Mouse (Mus musculus): ENCODE results near the gene Sp7.

The Sp7 gene

DNA sequence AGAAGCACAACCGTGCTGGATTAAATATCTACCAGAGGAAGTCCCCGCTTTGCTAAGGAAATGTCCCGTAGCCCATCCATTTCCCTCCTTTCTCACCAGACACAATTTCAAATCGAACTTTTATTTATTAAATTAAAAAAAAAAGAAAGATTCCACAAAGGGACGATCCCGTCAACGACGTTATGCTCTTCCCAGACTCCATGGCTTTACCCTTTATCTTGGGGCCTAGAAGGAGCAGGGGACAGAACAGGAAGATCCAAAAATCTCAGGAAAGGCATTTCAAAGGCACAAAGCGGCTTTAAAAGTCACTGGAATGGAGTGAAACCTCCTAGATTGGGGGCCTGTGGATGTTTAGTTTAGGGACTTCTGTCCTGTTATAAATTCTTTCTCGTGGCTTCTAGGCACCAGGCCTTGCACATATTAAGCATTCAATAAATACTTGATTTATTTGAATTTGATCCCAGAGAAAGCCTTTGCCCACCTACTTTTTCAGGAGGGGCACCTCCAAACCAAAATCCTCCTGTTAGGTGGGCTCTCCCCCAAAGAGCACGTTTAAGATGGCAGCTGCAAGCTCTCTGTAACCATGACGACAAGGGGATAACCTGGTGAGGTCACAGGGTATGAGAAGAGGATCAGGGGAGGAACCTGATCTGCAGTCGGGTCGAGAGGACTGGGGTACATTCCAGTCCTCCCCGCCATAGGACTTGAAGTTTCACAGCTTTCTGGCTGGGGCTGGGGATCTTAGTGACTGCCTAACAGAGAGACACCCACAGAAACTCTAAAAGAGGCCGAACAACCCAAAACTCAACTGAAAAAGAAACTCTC, 10.3 kb downstream of the Sp7 start:
- H3K36me3 ChIP-seq (ENCODE audit: insufficient read depth, low read length): no peaks in the 10 kb centered on the region
- H3K4me1 ChIP-seq (replicated peaks; ENCODE audit: low read depth, low read length): peaks cover 39% of the 10 kb centered on the region
- no peaks in the 10 kb centered on the region for H3K9me3 ChIP-seq (ENCODE audit: low read length)
- peaks cover 70% of the 10 kb centered on the region for H3K27me3 ChIP-seq (ENCODE audit: insufficient read depth, low read length)
- TF ChIP-seq POU5F1 (IDR thresholded peaks at IDR 0.05; ENCODE audit: borderline replicate concordance, low read length) (no peak), CTCF (conservative IDR thresholded peaks at IDR 0.05; ENCODE audit: low read length) (no peak), NANOG (IDR thresholded peaks at IDR 0.05; ENCODE audit: borderline replicate concordance, low read length) (no peak)
- peak overlapping the region; percentile 83 for H3K4me3 ChIP-seq (replicated peaks; ENCODE audit: low read length)

DNA sequence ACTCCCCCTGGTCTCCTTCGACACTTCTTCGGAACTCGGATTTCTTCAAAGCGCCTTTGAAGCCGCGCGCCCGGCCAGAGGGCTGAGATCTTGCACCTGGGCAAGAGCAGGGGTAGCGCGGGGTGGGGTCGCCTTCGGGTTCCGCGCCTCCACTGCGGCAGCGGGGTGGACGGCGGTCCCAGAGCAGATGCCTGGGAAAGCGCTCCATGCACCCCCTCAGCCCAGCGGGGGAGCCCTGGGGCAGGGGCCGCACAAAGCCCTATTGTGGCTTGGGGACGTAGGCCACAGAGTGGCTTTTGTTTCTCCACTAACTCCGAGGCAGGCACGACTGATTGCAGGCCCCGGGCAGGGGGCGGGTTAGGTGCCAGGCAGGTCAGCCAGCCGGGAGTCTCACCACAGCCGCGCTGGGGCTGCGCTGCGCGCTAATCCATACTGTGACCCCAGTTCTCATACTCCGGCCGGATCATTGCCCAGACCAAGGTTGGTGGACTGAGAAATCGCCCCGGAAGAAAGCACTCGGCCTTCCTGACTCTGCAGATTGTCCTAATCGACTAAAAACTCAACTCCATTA, 11.0 kb downstream of the Sp7 start:
- TF ChIP-seq NANOG (IDR thresholded peaks at IDR 0.05; ENCODE audit: borderline replicate concordance, low read length) (no peak), CTCF (conservative IDR thresholded peaks at IDR 0.05; ENCODE audit: low read length) (no peak), POU5F1 (IDR thresholded peaks at IDR 0.05; ENCODE audit: borderline replicate concordance, low read length) (no peak)
- Histone ChIP-seq H3K9me3 (ENCODE audit: low read length) (no peaks in the 10 kb centered on the region), H3K36me3 (ENCODE audit: insufficient read depth, low read length) (no peaks in the 10 kb centered on the region), H3K4me1 (replicated peaks; ENCODE audit: low read depth, low read length) (peaks cover 44% of the 10 kb centered on the region), H3K27me3 (ENCODE audit: insufficient read depth, low read length) (peaks cover 65% of the 10 kb centered on the region), H3K4me3 (replicated peaks; ENCODE audit: low read length) (peak overlapping the region; percentile 83)

DNA sequence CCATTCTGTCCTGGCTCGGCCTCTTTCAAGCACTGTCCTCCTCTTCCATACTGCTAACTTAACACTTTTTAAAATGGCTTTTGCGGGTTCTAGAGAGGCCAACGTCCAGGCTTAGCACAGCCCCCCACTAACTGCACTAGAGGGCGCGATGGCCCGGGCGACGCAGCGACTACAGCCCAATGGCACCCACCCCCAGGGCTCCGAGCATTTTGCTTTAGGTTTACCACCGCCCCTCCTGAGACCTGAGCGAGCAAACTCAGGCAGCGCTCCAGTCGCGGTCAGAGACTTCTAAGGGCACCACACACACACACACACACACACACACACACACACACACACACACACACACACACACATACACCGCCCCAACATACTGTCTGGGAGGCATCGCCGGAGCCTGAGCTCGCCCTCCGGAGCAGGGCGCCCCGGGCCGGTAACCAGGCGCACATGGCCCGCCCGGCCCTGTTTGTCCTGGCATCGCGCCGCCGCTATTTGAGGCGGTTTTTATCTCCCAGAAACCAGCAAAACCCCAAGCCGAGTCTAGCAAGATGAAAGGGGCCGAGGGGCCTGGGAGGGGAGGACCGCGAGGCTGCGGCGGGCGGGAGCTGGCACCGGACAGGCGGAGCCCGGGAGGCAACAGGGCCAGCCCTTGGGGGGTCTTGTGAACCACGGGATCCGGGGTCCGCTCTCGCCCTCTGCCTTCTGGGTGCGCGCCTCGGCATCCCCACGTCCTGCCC, 11.7 kb downstream of the Sp7 start:
- peaks cover 61% of the 10 kb centered on the region for H3K27me3 ChIP-seq (ENCODE audit: insufficient read depth, low read length)
- no peaks in the 10 kb centered on the region for H3K36me3 ChIP-seq (ENCODE audit: insufficient read depth, low read length)
- H3K4me3 ChIP-seq (replicated peaks; ENCODE audit: low read length): peak overlapping the region; percentile 83
- H3K9me3 ChIP-seq (ENCODE audit: low read length): no peaks in the 10 kb centered on the region
- H3K4me1 ChIP-seq (replicated peaks; ENCODE audit: low read depth, low read length): peaks cover 46% of the 10 kb centered on the region
- TF ChIP-seq POU5F1 (IDR thresholded peaks at IDR 0.05; ENCODE audit: borderline replicate concordance, low read length) (no peak), CTCF (conservative IDR thresholded peaks at IDR 0.05; ENCODE audit: low read length) (no peak), NANOG (IDR thresholded peaks at IDR 0.05; ENCODE audit: borderline replicate concordance, low read length) (no peak)

DNA sequence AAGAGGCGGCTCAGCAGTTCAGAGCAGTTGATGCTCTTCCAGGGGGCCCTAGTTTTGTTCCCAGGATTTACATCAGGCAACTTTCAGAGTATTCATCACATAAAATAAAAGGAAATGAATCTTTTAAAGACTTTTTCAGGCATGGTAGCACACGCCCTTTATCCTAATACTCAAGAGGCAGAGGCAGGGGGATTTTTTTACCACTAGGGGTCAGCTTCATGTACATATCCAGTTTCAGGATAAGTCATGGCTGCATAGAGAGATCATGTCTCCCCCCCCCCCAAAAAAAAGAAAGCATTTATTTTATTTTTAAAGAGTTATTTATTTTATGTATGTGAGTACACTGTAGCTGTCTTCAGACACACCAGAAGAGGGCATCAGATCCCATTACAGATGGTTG, 13.0 kb downstream of the Sp7 start:
- Histone ChIP-seq H3K4me3 (replicated peaks; ENCODE audit: low read length) (no peak overlapping the region), H3K4me1 (replicated peaks; ENCODE audit: low read depth, low read length) (peaks cover 47% of the 10 kb centered on the region), H3K9me3 (ENCODE audit: low read length) (no peaks in the 10 kb centered on the region), H3K36me3 (ENCODE audit: insufficient read depth, low read length) (peaks cover under 1% of the 10 kb centered on the region), H3K27me3 (ENCODE audit: insufficient read depth, low read length) (peaks cover 48% of the 10 kb centered on the region)
- TF ChIP-seq POU5F1 (IDR thresholded peaks at IDR 0.05; ENCODE audit: borderline replicate concordance, low read length): no peak
- peak; percentile 31 for TF ChIP-seq CTCF (conservative IDR thresholded peaks at IDR 0.05; ENCODE audit: low read length)
- no peak for TF ChIP-seq NANOG (IDR thresholded peaks at IDR 0.05; ENCODE audit: borderline replicate concordance, low read length)

DNA sequence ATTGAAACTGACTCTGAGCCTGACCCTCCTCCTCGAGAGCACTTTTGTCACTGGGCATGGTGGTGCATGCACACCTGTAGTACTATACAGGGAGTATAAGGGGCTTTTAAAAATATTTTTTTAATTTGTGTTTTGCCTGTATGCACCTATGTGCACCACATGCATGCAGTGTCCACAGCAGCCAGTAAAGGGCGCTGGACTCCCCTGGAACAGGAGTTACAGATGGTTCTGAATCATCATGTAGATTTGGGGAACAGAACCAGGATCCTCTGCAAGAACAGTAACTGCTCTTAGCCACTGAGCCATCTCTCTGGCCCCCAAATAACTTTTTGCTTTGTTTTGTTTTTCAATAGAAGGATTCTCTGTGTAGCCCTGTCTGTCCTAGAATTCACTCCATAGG, 14.8 kb downstream of the Sp7 start:
- no peaks in the 10 kb centered on the region for H3K9me3 ChIP-seq (ENCODE audit: low read length)
- peaks cover 15% of the 10 kb centered on the region for H3K36me3 ChIP-seq (ENCODE audit: insufficient read depth, low read length)
- TF ChIP-seq POU5F1 (IDR thresholded peaks at IDR 0.05; ENCODE audit: borderline replicate concordance, low read length) (no peak), CTCF (conservative IDR thresholded peaks at IDR 0.05; ENCODE audit: low read length) (peak; percentile 17; the same call in 1 of the 2 replicates)
- H3K4me1 ChIP-seq (replicated peaks; ENCODE audit: low read depth, low read length): peaks cover 40% of the 10 kb centered on the region
- no peak overlapping the region for H3K4me3 ChIP-seq (replicated peaks; ENCODE audit: low read length)
- peaks cover 30% of the 10 kb centered on the region for H3K27me3 ChIP-seq (ENCODE audit: insufficient read depth, low read length)

DNA sequence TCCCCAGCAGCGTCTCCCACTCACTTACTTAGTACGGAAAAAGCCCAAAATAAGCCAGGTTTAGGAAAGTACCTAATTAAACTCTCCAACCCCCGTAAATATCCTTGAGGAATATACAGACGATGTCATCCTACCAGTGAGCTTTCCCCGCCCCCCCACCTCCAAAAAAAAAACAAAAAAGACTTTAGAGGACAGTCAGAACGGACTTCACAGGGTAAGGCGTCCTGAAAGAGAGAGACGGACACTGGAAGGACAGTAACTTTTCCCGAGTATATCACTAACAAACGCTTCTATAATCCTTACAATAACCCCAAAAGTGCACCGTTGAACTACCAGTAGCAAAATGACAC, 16.1 kb downstream of the Sp7 start:
- peaks cover 40% of the 10 kb centered on the region for H3K4me1 ChIP-seq (replicated peaks; ENCODE audit: low read depth, low read length)
- peaks cover 27% of the 10 kb centered on the region for H3K36me3 ChIP-seq (ENCODE audit: insufficient read depth, low read length)
- no peaks in the 10 kb centered on the region for H3K9me3 ChIP-seq (ENCODE audit: low read length)
- peaks cover 17% of the 10 kb centered on the region for H3K27me3 ChIP-seq (ENCODE audit: insufficient read depth, low read length)
- no peak for TF ChIP-seq NANOG (IDR thresholded peaks at IDR 0.05; ENCODE audit: borderline replicate concordance, low read length)
- TF ChIP-seq CTCF (conservative IDR thresholded peaks at IDR 0.05; ENCODE audit: low read length): no peak
- no peak for TF ChIP-seq POU5F1 (IDR thresholded peaks at IDR 0.05; ENCODE audit: borderline replicate concordance, low read length)
- peak overlapping the region; percentile 98 for H3K4me3 ChIP-seq (replicated peaks; ENCODE audit: low read length)

DNA sequence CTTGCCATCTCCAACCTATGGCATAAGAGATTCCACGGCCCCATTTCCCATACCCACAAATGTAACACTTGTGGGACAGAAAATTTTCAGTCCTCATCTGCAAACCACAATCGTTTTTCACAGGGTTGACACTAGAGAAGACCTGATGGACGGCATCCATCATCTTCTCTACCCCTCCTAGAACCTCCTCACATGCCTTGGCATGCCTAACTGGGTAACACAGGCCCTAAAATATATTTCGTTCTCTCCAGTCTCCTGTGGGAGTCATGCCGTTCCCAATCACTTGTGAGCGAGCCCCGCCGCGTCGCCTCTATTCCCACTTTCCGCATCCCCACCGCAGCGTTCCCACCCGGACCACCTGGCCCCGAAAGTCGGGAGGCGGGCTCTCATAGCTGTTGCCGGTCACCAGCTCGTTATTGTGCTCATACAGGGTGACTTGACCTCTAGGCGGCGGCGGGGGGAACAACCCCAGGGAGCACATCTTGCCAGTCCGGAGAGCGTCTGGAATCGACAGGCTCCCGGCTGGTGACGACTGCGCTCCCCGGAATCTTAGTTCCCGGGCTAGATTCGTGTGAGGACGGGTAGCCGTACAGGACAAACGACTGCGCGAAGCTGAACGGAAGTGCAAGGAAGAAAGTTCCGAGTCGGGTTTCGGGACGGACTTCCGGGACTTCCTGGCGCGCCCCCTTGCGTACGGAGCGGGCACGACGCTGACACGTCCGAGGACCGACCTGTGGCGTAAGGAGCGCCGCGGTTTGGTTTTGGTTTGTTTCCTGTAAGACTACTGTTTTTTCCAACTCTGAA, 16.6 kb downstream of the Sp7 start, which contains the start of gene Aaas:
TSS of gene Aaas (minus strand) at position 634 of the 804 bp plus-strand sequence.
- Histone ChIP-seq H3K4me3 (replicated peaks; ENCODE audit: low read length) (peak within 1 kb of the TSS; percentile 98), H3K4me1 (replicated peaks; ENCODE audit: low read depth, low read length) (peaks cover 46% of the 10 kb centered on the region), H3K36me3 (ENCODE audit: insufficient read depth, low read length) (peaks cover 33% of the 10 kb centered on the region), H3K9me3 (ENCODE audit: low read length) (no peaks in the 10 kb centered on the region), H3K27me3 (ENCODE audit: insufficient read depth, low read length) (peaks cover 12% of the 10 kb centered on the region)
- TF ChIP-seq NANOG (IDR thresholded peaks at IDR 0.05; ENCODE audit: borderline replicate concordance, low read length): no peak
- TF ChIP-seq CTCF (conservative IDR thresholded peaks at IDR 0.05; ENCODE audit: low read length): peak; percentile 59

DNA sequence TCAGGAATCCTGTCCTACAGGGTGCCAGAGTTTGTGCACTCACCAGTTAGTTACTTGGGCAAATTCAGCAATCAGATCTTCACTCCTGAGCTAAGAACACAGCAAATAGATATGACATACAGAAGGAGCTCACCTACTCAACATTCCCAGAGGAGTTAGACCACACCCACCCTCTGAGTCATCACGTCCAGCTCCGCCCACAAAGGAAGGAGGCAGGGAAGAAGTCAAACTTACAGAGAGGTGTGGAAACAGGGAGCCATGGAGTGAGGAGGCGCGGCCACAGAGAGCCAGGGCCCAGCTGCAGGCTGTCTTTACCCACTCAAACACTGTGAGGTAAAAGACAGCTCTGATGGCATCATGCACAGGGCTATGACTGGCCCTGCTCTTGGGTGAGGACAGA, 20.5 kb downstream of the Sp7 start:
- TF ChIP-seq CTCF (conservative IDR thresholded peaks at IDR 0.05; ENCODE audit: low read length): no peak
- no peak for TF ChIP-seq NANOG (IDR thresholded peaks at IDR 0.05; ENCODE audit: borderline replicate concordance, low read length)
- no peak for TF ChIP-seq POU5F1 (IDR thresholded peaks at IDR 0.05; ENCODE audit: borderline replicate concordance, low read length)
- H3K36me3 ChIP-seq (ENCODE audit: insufficient read depth, low read length): peaks cover 71% of the 10 kb centered on the region
- H3K27me3 ChIP-seq (ENCODE audit: insufficient read depth, low read length): no peaks in the 10 kb centered on the region
- no peak overlapping the region for H3K4me3 ChIP-seq (replicated peaks; ENCODE audit: low read length)
- peaks cover 50% of the 10 kb centered on the region for H3K4me1 ChIP-seq (replicated peaks; ENCODE audit: low read depth, low read length)
- no peaks in the 10 kb centered on the region for H3K9me3 ChIP-seq (ENCODE audit: low read length)

All from E14TG2a.4 (cell line).